Mouse (Mus musculus): ENCODE measurements around the gene Mcmbp.
"Not testable (repeated sequence)": the region's sequence is repeated elsewhere in the genome, so short reads cannot be mapped to it uniquely, and the experiment has no call there.

The Mcmbp gene

DNA sequence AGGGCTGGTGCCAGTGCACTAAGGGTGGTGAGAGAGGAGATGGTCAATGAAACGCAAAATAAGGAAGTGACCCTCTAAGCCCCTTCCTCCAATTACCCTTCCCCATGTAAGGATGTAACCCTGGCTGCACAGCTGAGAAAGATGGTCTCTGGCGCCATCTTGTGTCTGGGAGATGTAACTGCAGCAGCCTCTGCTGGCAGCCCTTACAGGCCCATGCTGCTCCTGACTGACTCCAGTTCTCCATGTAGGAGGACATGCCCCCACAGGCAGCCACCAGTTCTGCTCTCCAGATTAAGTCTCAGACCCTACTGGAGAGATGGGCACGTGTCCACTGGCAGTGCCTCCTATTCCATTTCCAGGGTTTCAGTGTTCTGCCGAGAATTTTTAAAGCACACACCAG is 34.6 kb downstream of the Mcmbp start:
- DNase-seq, result peak; percentile 49 to 55

DNA sequence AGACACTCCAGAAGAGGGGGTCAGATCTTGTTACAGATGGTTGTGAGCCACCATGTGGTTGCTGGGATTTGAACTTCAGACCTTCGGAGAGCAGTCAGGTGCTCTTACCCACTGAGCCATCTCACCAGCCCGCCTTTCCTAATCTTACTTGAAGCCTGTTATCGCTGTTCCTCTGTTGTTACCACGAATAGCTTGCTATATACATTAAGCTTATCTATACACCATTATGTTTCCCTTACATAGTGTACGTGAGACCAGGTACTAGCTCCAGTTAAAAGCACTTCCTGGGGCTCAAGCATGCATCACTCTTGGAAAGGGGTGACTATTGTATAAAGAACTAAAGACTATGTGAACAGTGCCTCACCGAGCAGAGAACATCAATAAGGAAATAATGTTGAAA is 40.3 kb downstream of the Mcmbp start:
- DNase-seq, result not testable (repeated sequence)

DNA sequence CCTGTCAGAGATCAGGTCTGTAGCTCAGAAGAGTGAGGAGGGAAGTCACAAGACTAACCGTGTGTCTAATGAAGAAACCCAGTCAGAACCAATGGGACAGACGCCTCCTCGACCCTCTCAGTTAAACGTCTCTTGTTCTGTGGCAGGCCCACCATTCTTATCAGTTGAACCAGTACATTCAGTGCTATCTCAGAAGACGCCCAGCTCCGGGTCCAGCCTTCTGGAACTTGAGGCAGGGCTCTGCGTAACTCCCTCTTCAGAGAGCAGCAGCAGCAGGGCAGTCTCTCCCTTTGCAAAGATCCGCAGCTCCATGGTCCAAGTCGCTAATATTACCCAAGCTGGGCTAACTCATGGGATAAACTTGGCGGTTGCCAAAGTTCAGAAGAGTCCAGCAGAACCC is 45.4 kb downstream of the Mcmbp start:
- no peak for DNase-seq

GRCm38 (mm10) chr7:128692163-128692562 is 48.1 kb downstream of the Mcmbp start:
- no peak for DNase-seq

- no peak for DNase-seq
These were observed 49.5 kb downstream of the Mcmbp start for GRCm38 (mm10) chr7:128690796-128691195.

DNA sequence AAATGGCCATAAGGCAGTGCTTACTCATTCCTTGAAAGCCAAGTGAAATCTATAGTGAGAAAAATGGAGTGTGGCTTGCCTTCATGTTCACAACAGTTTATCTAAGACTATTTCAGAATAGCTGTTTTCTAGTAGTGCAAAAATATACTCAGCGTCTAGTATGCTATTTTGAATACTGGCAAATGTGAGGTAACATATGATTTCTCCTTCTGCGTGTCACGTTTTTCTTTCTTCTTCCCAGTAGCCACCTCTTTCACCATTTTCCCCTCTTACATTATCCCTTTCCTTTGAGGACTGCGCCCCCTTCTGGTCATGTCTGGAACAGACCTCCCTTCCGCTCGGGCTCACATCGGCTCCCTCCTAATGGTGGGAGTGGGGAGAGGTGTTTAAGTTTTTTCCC is 50.2 kb downstream of the Mcmbp start:
- DNase-seq, result peak; percentile 78 to 84

DNA sequence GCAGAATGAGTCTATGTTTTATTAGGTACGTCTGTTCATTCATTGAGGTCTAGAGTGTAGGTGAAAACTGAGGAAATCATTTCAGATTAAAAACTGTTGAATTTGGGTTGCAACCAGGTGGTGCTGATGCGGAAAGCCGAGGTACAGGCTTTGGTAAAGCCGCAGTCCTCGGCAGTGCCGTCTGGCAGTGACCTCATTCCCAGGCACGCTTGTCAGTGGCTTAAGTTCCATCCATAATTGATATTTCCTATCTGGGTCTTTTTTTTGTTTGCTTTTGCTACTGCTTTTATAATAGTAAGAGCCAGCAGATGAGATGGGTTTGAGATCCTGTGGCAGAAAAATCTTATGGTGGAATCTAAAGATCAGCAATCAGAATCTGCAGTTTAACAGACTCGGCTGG is 50.9 kb downstream of the Mcmbp start:
- DNase-seq, result no peak

DNA sequence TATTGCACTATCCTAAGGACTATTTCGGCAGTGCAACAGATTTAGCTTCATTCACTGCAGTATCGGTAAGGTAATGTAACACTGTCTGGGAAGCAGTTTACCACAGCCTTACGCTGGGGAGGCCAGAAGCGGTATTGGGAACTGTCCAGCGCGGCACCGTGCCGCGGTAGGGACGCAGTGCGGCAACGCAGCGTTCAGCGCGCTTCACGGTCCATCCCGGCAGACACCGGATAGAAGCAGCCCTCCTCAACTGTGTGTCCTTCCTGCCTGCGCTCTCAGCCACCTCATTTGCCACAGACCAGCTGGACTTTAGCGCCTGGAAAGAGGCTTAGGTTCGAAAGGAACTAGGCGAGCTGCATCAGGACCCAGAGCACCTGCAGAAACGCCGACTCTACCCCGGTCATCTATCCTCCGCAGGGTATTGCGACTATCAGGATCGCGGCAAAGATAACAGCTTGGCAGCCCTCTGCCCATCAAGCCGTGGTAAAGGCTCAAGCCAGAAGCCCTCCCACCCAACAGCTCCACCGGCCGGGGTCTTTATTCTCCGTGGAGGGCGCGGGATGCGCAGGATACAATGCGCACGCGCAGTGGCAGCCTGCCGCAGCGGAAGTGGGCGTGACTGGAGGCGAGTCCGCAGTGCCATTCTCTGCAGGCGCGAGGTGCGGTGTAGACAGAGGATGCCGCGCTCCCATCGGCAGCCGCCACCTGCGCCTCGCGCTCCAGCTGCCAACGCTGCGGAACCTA is 52.3 kb downstream of the Mcmbp start:
- peak; percentile 83 to 87 for DNase-seq

DNA sequence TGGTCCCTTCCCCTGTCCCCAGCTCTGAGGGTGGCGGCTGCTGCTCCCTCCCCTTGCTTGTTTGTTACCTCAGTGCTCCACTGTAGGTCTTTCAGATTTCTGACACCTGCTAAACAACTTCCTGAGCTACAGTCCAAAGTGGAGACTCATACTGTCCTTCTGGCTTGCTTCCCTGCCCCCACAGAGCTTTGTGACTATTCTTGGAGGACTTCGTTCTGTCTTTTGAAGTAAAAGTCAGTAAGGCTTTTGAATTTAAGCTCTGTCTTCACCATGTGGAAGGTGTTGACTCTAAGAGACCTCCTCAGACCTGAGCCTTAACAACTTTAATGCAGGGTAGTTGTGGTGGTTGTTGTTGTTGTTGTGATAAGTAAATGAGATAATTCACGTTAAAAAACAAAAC is 61.7 kb downstream of the Mcmbp start:
- no peak for DNase-seq

DNA sequence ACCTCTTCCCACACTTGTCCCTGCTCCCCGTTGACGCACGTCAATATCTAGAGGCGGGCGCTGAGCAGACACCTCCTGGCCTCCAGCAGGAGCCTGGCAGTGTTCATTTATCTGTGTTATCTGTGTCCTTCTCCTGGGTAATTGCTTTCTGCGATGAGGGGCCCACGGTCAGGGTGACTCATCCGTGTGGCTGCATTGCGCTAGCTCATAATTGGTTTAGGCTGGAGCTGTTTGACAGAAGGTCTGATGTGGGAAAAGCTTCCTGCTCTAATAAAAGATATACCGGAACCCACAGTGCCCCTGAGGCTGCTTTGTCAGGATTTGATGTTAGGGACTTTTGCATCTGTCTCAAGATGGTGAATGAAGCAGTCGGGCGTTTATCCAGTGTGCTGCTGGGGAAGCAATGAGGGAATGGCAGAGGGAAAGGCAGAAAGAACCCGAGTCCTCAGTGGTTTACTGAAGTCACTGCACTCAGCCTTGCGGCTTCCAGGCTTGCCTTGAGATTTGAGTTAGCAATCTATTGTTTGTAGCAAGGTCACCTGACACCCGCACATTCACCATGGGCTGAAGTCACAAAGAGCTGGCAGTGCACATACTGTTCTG is 67.8 kb downstream of the Mcmbp start:
- no peak for DNase-seq

GRCm38 (mm10) chr7:128671952-128672351 is 68.3 kb downstream of the Mcmbp start:
- DNase-seq, result no peak

- no peak for DNase-seq
These were observed 71.5 kb downstream of the Mcmbp start for GRCm38 (mm10) chr7:128668831-128669230.

- DNase-seq, result no peak
These were observed 72.5 kb downstream of the Mcmbp start for GRCm38 (mm10) chr7:128667788-128668187.

GRCm38 (mm10) chr7:128664861-128665377 is 75.4 kb downstream of the Mcmbp start:
- DNase-seq, result no peak

GRCm38 (mm10) chr7:128663906-128664305 is 76.4 kb downstream of the Mcmbp start:
- no peak for DNase-seq

GRCm38 (mm10) chr7:128656970-128657369 is 83.3 kb downstream of the Mcmbp start:
- DNase-seq, result no peak

All from thymus, postnatal 36 days (tissue).